Mouse (Mus musculus) heart, postnatal 0 days (tissue): ENCODE measurements around the gene Mical2.

Experiments
- CTCF ChIP-seq: IDR thresholded peaks from 2 replicates; pipeline ENCODE4 v1.5.1; 2016; ENCODE audit warnings: antibody characterized with exemption, control low read depth, low read depth
- EP300 ChIP-seq: IDR thresholded peaks from 2 replicates; pipeline ENCODE4 v1.6.1; 2016; ENCODE audit warnings: antibody characterized with exemption, low read depth

DNA sequence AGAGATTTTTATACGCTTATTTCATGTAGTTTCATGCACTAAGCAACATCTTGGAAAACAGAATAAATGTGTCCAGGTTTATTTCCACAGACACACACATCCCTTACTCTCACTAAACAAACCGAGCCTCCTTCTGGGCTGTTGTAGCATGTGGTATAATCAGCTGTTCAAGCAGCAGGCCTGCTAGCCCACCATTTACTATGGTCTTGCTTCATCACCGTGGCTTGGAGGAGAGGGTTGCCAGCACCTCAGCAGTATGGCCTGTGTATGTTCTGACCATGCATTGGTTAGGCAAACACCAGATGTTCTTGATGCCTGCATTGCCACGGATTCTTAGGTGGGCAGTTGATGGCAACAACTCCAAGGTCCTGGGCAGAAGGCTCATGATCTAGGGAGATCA lies 232.3 kb downstream of the Mical2 start:
- no peak for TF ChIP-seq CTCF
- TF ChIP-seq EP300: no peak
